23 mouse cellular contexts compared by ENCODE assay signal in genomic region chr2:172648072-172648471, GRCm38 (mm10).
"Had no signal": no experiment of that assay in that cellular context is flagged by ENCODE, and none has a peak within 500 bp of the region (broad histone marks: within the 10 kb centered on the region; RNA-seq: fewer than 3 reads in every experiment).

No protein-coding gene starts in this region.

- DNase-seq: gastrocnemius, postnatal 25 days; heart, adult 11 months; heart, postnatal 10 days; heart, postnatal 4 days; kidney, adult 2 months; kidney, adult 9 months; kidney, postnatal 14 days; kidney, postnatal 36 days; layer of hippocampus, adult 9-11 months; layer of hippocampus, postnatal 36 days; left cerebral cortex, postnatal 4 days; liver; liver, embryonic 13.5 days had no signal

- H3K27ac ChIP-seq: heart, embryonic 10.5 days; hindbrain, embryonic 10.5 days; hindbrain, embryonic 12.5 days; hindbrain, embryonic 14.5 days; intestine, embryonic 15.5 days; kidney, embryonic 15.5 days; kidney, postnatal 0 days; limb, embryonic 12.5 days; liver, embryonic 13.5 days; liver, embryonic 15.5 days had no signal

- H3K9me3 ChIP-seq: heart, embryonic 10.5 days; heart, embryonic 12.5 days; hindbrain, embryonic 10.5 days; hindbrain, embryonic 12.5 days; intestine, embryonic 15.5 days; kidney, embryonic 15.5 days; limb, embryonic 12.5 days; liver, embryonic 13.5 days; liver, embryonic 15.5 days had no signal

- H3K36me3 ChIP-seq: heart, embryonic 10.5 days; heart, embryonic 12.5 days; hindbrain, embryonic 10.5 days; hindbrain, embryonic 12.5 days; intestine, embryonic 15.5 days; kidney, embryonic 15.5 days; limb, embryonic 12.5 days; liver, embryonic 13.5 days; liver, embryonic 15.5 days had no signal

- H3K9ac ChIP-seq: heart, embryonic 12.5 days; hindbrain, embryonic 12.5 days; hindbrain, embryonic 14.5 days; intestine, embryonic 15.5 days; kidney, embryonic 15.5 days; limb, embryonic 12.5 days; liver, embryonic 13.5 days; liver, embryonic 15.5 days had no signal

- H3K4me3 ChIP-seq: heart, embryonic 10.5 days; heart, embryonic 12.5 days; hindbrain, embryonic 10.5 days; hindbrain, embryonic 12.5 days; intestine, embryonic 15.5 days; kidney, embryonic 15.5 days; limb, embryonic 12.5 days; liver, embryonic 13.5 days; liver, embryonic 15.5 days had no signal

- H3K27me3 ChIP-seq: intestine, embryonic 15.5 days had no signal

- H3K4me1 ChIP-seq: liver, embryonic 13.5 days; liver, embryonic 15.5 days had no signal
